Mouse (Mus musculus): ENCODE data around the gene Best2.

Best2 gene

GRCm38 (mm10) chr8:84995680-84996079, 18.7 kb downstream of the Best2 start:
- POLR2A ChIA-PET, result interaction anchor here in 3 of 4 experiments (0.6 to 27.3 kb wide), 32 partner anchors 11 to 477 kb away, joined by 3 to 992 read pairs (median 4); partner anchors contain the start of genes Dhps (in 3 of the 3), Junb (in 3 of the 3), Asna1 (in 2 of the 3) and Gm49661 (in 2 of the 3)

GRCm38 (mm10) chr8:84994375-84994774, 20.0 kb downstream of the Best2 start:
- CTCF ChIA-PET, result interaction anchor here in 3 of 4 experiments (0.9 to 6.5 kb wide), 3 partner anchors 19 kb away, joined by 3 to 81 read pairs (median 74); partner anchors contain the start of gene Junb (in 1 of the 3)

More at GRCm38 (mm10) chr8:84995680-84996079, 18.7 kb downstream of the Best2 start:
- CTCF ChIA-PET, result interaction anchor here (0.7 to 6.5 kb wide), 14 partner anchors 12 to 724 kb away, joined by 3 to 81 read pairs (median 5); partner anchors contain the start of genes Farsa (in 1 of the 4), Gm49661 (in 1 of the 4), Junb (in 1 of the 4) and Prdx2 (in 1 of the 4)

DNA sequence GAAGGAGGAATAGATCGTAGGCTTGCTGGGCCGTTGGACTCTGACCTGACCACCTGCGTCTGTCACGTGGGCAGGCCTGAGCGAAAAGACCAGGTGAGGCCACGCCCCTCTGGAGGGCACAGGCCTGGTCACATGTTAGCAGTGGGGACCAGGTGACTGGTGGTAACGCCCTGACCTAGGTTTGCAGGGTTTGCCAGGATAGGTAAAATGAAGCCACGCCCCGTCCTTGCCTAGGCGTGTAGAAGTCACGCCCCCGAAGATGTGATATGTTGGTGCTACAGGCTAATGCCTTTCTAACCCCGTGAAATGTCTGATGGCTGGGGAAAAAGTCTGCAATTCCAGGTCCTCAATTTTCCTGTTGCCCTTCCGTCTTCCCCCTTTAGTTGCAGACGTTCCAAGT, 23.5 kb downstream of the Best2 start:
- CTCF ChIA-PET, result interaction anchor here (0.6 to 6.5 kb wide), 15 partner anchors 14 to 280 kb away, joined by 3 to 250 read pairs (median 4); partner anchors contain the start of genes Junb (in 2 of the 4), Mast1 (in 1 of the 4) and Tnpo2 (in 1 of the 4)
- POLR2A ChIA-PET, result interaction anchor here (0.6 to 27.3 kb wide), 38 partner anchors 11 to 376 kb away, joined by 3 to 992 read pairs (median 5); partner anchors contain the start of genes Junb (in 3 of the 4), Tnpo2 (in 3 of the 4), Asna1 (in 2 of the 4) and Dhps (in 2 of the 4)

More at GRCm38 (mm10) chr8:84994375-84994774, 20.0 kb downstream of the Best2 start:
- POLR2A ChIA-PET, result interaction anchor here in 3 of 4 experiments (0.6 to 27.3 kb wide), 16 partner anchors 9 to 276 kb away, joined by 3 to 992 read pairs (median 6); partner anchors contain the start of genes Gm49661 (in 2 of the 3), Junb (in 2 of the 3), Prdx2 (in 2 of the 3) and Rnaseh2a (in 2 of the 3)

DNA sequence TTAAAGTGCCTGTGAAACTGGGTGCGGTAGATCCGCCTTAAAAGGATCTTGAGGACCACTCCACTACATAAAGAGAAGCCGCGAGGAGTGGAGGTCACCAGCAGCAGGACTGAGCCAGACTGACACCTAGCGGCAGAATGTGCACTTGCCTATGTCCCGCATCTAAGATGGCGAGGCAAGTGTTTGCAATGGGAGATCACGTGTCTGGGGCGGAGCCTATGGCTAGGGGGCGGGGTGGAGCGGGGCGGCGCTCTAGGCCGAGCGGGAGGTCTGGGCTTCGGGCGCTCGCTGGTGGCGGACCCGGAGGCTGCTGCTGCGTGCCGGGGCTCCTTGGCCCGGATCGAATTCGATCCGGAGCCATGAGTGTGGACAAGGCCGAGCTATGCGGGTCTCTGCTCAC, 24.0 kb downstream of the Best2 start, which contains the start of gene Hook2:
Hook2 (plus strand) TSS at position 255 of the 400 bp plus-strand sequence.
- ChIA-PET POLR2A (interaction anchor here (0.6 to 27.3 kb wide), 59 partner anchors 8 to 482 kb away, joined by 3 to 992 read pairs (median 5); partner anchors contain the start of genes Asna1 (in 3 of the 4), Junb (in 3 of the 4), Rnaseh2a (in 3 of the 4) and Tnpo2 (in 3 of the 4)), CTCF (interaction anchor here (0.5 to 6.5 kb wide), 31 partner anchors 8 to 411 kb away, joined by 3 to 250 read pairs (median 6); partner anchors contain the start of genes Junb (in 2 of the 4), Asna1 (in 1 of the 4), Dhps (in 1 of the 4) and Tnpo2 (in 1 of the 4))

GRCm38 (mm10) chr8:84989810-84990209, 24.5 kb downstream of the Best2 start:
- CTCF ChIA-PET, result interaction anchor here (0.5 to 6.5 kb wide), 39 partner anchors 8 to 412 kb away, joined by 3 to 250 read pairs (median 5); partner anchors contain the start of genes Junb (in 3 of the 4), Asna1 (in 1 of the 4), Dhps (in 1 of the 4) and Tnpo2 (in 1 of the 4)
- POLR2A ChIA-PET, result interaction anchor here (0.6 to 27.3 kb wide), 55 partner anchors 8 to 483 kb away, joined by 3 to 992 read pairs (median 5); partner anchors contain the start of genes Asna1 (in 3 of the 4), Junb (in 3 of the 4), Rnaseh2a (in 3 of the 4) and Tnpo2 (in 3 of the 4)

- ChIA-PET POLR2A (interaction anchor here (0.6 to 27.3 kb wide), 49 partner anchors 8 to 483 kb away, joined by 3 to 992 read pairs (median 5); partner anchors contain the start of genes Asna1 (in 3 of the 4), Junb (in 3 of the 4), Rnaseh2a (in 3 of the 4) and Tnpo2 (in 3 of the 4)), CTCF (interaction anchor here (0.5 to 6.5 kb wide), 38 partner anchors 9 to 280 kb away, joined by 3 to 250 read pairs (median 5); partner anchors contain the start of genes Junb (in 3 of the 4), Asna1 (in 1 of the 4), Dhps (in 1 of the 4) and Tnpo2 (in 1 of the 4))
Observed at GRCm38 (mm10) chr8:84989311-84989731, 25.0 kb downstream of the Best2 start.

GRCm38 (mm10) chr8:84987903-84988302, 26.4 kb downstream of the Best2 start:
- ChIA-PET CTCF (interaction anchor here (0.6 to 6.5 kb wide), 11 partner anchors 9 to 89 kb away, joined by 3 to 250 read pairs (median 4); partner anchors contain the start of genes Junb (in 2 of the 4) and Dnase2a (in 1 of the 4)), POLR2A (interaction anchor here (0.6 to 27.3 kb wide), 31 partner anchors 9 to 485 kb away, joined by 3 to 992 read pairs (median 4); partner anchors contain the start of genes Dhps (in 3 of the 4), Junb (in 3 of the 4), Gm49661 (in 2 of the 4) and Prdx2 (in 2 of the 4))

- CTCF ChIA-PET, result interaction anchor here (0.6 to 6.5 kb wide), 12 partner anchors 9 to 485 kb away, joined by 3 to 250 read pairs (median 4); partner anchors contain the start of gene Junb (in 2 of the 4)
Observed at GRCm38 (mm10) chr8:84987388-84987787, 26.9 kb downstream of the Best2 start.

DNA sequence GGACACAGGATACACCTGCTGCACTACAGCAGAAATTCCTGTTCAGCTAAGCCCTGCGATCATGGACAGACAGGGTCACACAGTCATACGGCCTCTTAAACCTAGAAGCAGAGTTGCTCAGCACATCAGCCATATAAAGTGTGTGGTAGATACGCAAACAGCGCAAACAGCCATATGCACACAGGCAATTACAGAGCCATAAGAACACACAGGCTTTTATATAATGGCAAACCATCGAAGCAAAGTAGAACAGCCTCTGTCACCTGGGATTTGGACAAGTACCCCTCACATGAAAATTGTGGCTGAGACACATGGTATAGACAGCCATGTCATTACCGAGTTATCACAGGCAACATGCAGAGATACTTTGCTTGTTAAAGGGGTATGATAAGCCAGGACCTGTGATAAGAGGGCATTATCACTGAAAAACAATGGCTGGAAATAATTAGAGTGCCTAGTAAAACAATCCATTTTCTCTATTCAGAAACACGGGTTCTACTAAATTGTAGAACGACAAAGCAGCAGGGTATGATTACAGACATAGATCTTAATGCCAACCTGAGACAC, 27.9 kb downstream of the Best2 start:
- ChIA-PET CTCF (interaction anchor here (0.6 to 6.5 kb wide), 10 partner anchors 10 to 212 kb away, joined by 3 to 250 read pairs (median 19); partner anchors contain the start of gene Junb (in 2 of the 4)), POLR2A (interaction anchor here (0.7 to 30.0 kb wide), 31 partner anchors 1 to 486 kb away, joined by 3 to 992 read pairs (median 6); partner anchors contain the start of genes Junb (in 3 of the 4), Tnpo2 (in 3 of the 4), Dhps (in 2 of the 4) and Gm49661 (in 2 of the 4))

More at GRCm38 (mm10) chr8:84987388-84987787, 26.9 kb downstream of the Best2 start:
- POLR2A ChIA-PET, result interaction anchor here (0.6 to 27.3 kb wide), 30 partner anchors 10 to 485 kb away, joined by 3 to 992 read pairs (median 4); partner anchors contain the start of genes Dhps (in 3 of the 4), Junb (in 3 of the 4), Gm49661 (in 2 of the 4) and Prdx2 (in 2 of the 4)

- POLR2A ChIA-PET, result interaction anchor here (0.7 to 30.0 kb wide), 33 partner anchors 0 to 487 kb away, joined by 3 to 992 read pairs (median 5); partner anchors contain the start of genes Junb (in 3 of the 4), Tnpo2 (in 3 of the 4), Dhps (in 2 of the 4) and Gm49661 (in 2 of the 4)
Observed at GRCm38 (mm10) chr8:84985684-84986378, 28.5 kb downstream of the Best2 start.

DNA sequence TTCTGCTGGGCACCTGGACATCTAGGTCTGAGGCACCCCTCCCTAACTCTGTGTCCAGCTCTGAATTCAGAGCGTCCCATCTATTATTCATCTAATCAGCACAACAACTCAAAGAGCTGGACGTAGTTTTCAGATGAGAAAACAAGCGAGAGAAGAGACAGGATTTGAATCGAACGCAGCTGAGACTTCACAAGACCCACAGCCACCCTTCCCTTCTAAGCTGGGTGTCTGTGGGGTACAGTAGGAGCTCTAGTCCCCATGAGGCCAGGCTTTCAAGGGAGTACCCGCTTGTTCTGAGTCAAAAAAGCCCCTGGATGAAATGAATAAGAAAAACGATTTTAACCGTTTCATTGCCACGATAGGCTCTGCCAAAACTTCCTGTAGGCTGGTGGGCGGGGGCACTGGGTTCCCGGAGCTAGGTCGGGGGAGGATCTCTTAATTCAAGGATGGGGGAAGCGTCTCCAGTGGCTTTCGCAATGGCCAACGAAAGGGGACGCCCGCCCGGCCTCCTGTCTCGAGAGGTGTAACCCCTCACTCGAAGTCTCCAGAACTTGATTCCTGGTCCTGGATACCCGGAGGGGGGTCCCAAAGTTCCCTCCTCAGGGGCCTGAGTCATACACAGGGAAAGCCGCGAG, 29.2 kb downstream of the Best2 start:
- ChIA-PET POLR2A (interaction anchor here (0.5 to 30.0 kb wide), 32 partner anchors 0 to 488 kb away, joined by 3 to 992 read pairs (median 5); partner anchors contain the start of genes Junb (in 3 of the 4), Asna1 (in 2 of the 4), Dhps (in 2 of the 4) and Gm49661 (in 2 of the 4)), CTCF (interaction anchor here (0.7 to 6.5 kb wide), 12 partner anchors 8 to 57 kb away, joined by 3 to 176 read pairs (median 4); partner anchors contain the start of gene Junb (in 1 of the 4))

More at GRCm38 (mm10) chr8:84985684-84986378, 28.5 kb downstream of the Best2 start:
- CTCF ChIA-PET, result interaction anchor here (0.6 to 6.5 kb wide), 10 partner anchors 9 to 211 kb away, joined by 3 to 176 read pairs (median 7); partner anchors contain the start of gene Junb (in 1 of the 4)

DNA sequence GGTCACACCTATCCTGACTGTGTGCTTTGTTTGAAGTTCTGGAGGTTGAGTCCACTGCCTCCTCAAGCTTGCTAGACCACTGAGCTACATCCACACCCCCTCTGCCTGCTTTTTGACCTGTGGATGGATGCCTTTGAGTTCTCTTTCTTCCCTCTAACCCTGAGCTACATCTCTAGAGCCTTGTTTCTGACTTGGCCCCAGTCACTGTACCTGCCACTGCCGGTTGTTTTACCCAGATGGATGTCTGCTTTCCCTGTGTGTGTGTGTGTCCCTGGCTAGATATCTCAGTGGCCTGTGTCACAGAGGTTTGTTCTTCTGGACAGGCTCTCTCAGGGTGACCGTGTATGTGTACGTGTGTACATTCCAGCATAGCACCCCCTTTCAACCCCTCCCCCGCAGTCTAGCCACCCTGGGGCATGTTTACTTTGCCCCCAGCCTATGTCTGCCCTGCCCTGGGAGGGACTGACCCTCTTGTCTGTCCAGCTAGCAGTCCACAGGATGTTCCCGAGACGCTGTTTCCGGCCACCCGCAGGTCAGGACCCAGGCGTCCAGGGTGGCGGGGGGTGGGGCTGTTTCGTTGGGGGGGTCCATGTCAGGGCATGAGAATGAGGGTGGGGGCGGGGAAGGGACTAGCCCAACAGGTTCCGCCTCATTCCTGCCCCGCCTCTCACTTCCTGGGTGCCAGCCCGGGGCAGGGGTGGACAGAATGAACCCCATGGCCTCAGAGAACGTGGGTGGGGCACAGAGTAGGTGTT, 29.9 kb downstream of the Best2 start:
- ChIA-PET CTCF (interaction anchor here (0.6 to 6.5 kb wide), 8 partner anchors 8 to 56 kb away, joined by 3 to 176 read pairs (median 4); partner anchors contain the start of gene Junb (in 1 of the 4)), POLR2A (interaction anchor here in 3 of 4 experiments (0.6 to 30.0 kb wide), 24 partner anchors 1 to 778 kb away, joined by 3 to 992 read pairs (median 5); partner anchors contain the start of genes Junb (in 3 of the 3), Dhps (in 2 of the 3), Gm49661 (in 2 of the 3) and Prdx2 (in 2 of the 3))

DNA sequence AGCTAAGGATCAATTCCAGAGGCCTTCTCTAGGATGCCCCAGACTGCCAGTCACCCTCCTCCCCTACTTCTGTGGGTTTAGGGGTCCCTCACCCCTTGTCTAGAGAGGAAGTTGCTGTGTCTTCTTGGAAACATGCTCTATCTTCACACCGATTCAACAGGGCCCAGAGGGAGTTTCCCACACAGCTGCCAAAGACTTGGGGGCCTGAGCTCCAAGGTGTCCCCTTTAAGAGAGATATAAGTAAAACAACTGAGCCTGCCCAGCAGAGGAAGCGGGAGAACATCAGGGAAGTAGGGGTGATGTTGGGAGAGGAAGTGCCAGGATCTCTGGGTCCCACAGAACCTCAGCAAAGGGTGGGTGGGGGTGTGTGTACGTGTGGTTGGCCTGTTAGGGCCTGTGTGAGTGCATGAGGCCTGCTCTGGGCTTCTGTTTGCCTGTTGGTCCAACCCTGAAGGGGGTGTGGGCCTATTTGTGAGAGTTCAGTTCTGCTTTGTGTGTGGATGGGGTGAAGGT, 31.8 kb downstream of the Best2 start:
- CTCF ChIA-PET, result no interaction called here

More for the DNA sequence above, 31.8 kb downstream of the Best2 start:
- POLR2A ChIA-PET, result interaction anchor here in 3 of 4 experiments (0.5 to 30.0 kb wide), 11 partner anchors 3 to 290 kb away, joined by 3 to 992 read pairs (median 114); partner anchors contain the start of genes Gm49661 (in 2 of the 3), Junb (in 2 of the 3), Prdx2 (in 2 of the 3) and Rnaseh2a (in 2 of the 3)
